Mouse (Mus musculus): ENCODE results near the gene Zdhhc13.

GRCm38 (mm10) chr7:48754415-48754974 is 34.3 kb upstream of the Zdhhc13 start:
- no peak for TF ChIP-seq POLR2A (IDR thresholded peaks at IDR 0.05; ENCODE audit: borderline replicate concordance, control insufficient read depth, low read depth, low read length)
- TF ChIP-seq CTCF (IDR thresholded peaks at IDR 0.05; ENCODE audit: control insufficient read depth, insufficient read depth, low read length), result no peak

All from bone marrow, adult 2 months (tissue).